Mouse (Mus musculus) olfactory bulb, adult 2 months (tissue): ENCODE results near the gene Acrbp. TPM values are rescaled to one million over a fixed set of nuclear protein-coding genes. Genes with fewer than 3 reads are reported as not detected.

Source experiments
- H3K27ac ChIP-seq: fragments of 200-500 bp; 2 replicates; pipeline ENCODE4 v1.5.1; 2012; ENCODE audit warnings: low read depth, low read length; ENCODE audit not compliant: insufficient read depth
- H3K4me1 ChIP-seq: fragments of 200-500 bp; 2 replicates; pipeline ENCODE4 v1.6.1; 2012; ENCODE audit warnings: low read length; ENCODE audit not compliant: control insufficient read depth, insufficient read depth
- H3K4me3 ChIP-seq: fragments of 200-500 bp; 2 replicates; pipeline ENCODE4 v1.5.1; 2012; ENCODE audit warnings: mild to moderate bottlenecking, low read depth, low read length, moderate library complexity; ENCODE audit not compliant: insufficient read depth
- CTCF ChIP-seq: fragments of 200-500 bp; IDR thresholded peaks from 2 replicates; pipeline ENCODE4 v1.5.1; 2012; ENCODE audit warnings: low read depth, mild to moderate bottlenecking, low read length, moderate library complexity; ENCODE audit not compliant: insufficient read depth
- POLR2A ChIP-seq: fragments of 200-500 bp; IDR thresholded peaks from 2 replicates; pipeline ENCODE4 v1.6.1; 2012; ENCODE audit warnings: mild to moderate bottlenecking, low read depth, low read length, moderate library complexity; ENCODE audit not compliant: insufficient read depth
- WGBS: fragments of 180-500 bp; shearing (Covaris S2); methylation state at CpG from one replicate; pipeline ENCODE4 v1.1.7; 2018; 5-methylcytosine and 5-hydroxymethylcytosine counted together
- polyA plus RNA-seq: library from polyadenylated mRNA; stranded (reverse); fragments of >200 nt; gene quantifications from 2 replicates; pipeline ENCODE4 v1.2.4, GENCODE M21; 2012; ENCODE audit warnings: low replicate concordance; ENCODE audit not compliant: missing spikeins, insufficient read depth, insufficient read length

The Acrbp gene
- polyA plus RNA-seq, 1 experiment = not detected

- no peak overlapping the region for H3K4me3 ChIP-seq
- no peaks in the 10 kb centered on the region for H3K4me1 ChIP-seq
- TF ChIP-seq CTCF (no peak), POLR2A (no peak)
- no peak overlapping the region for H3K27ac ChIP-seq
- WGBS = 82% methylated on average over 16 of the region's 16 CpGs
Observed at GRCm38 (mm10) chr6:125031604-125032003, 17.9 kb upstream of the Acrbp start.

- WGBS = 90% methylated on average over 4 of the region's 4 CpGs
- H3K27ac ChIP-seq = no peak overlapping the region
Observed at GRCm38 (mm10) chr6:125038666-125039065, 10.8 kb upstream of the Acrbp start.

GRCm38 (mm10) chr6:125039131-125039530 lies 10.4 kb upstream of the Acrbp start:
- 5% methylated on average over 8 of the region's 8 CpGs for WGBS
- Histone ChIP-seq H3K4me3 (peak overlapping the region; percentile 7; the same call in 1 of the 2 replicates), H3K4me1 (peaks cover 2% of the 10 kb centered on the region; the same call in 1 of the 2 replicates), H3K27ac (peak overlapping the region; percentile 62; the same call in 1 of the 2 replicates)
- no peak for TF ChIP-seq CTCF
- no peak for TF ChIP-seq POLR2A

More at GRCm38 (mm10) chr6:125038666-125039065, 10.8 kb upstream of the Acrbp start:
- TF ChIP-seq CTCF = no peak
- TF ChIP-seq POLR2A = no peak
- Histone ChIP-seq H3K4me3 (no peak overlapping the region), H3K4me1 (peaks cover 2% of the 10 kb centered on the region; the same call in 1 of the 2 replicates)

- Histone ChIP-seq H3K4me3 (peak within 1 kb of the TSS; percentile 95), H3K27ac (peak within 1 kb of the TSS; percentile 62; the same call in 1 of the 2 replicates), H3K4me1 (peaks cover 2% of the 10 kb centered on the region; the same call in 1 of the 2 replicates)
- TF ChIP-seq CTCF (no peak), POLR2A (peak; percentile 45; the same call in 1 of the 2 replicates)
- under 1% methylated on average over 26 of the region's 26 CpGs for WGBS
Observed at GRCm38 (mm10) chr6:125039533-125040153, 9.8 kb upstream of the Acrbp start, which contains the start of gene Ing4. Gene Ing4, plus strand, starts transcription at chr6:125039760.

GRCm38 (mm10) chr6:125040221-125040620 lies 9.3 kb upstream of the Acrbp start:
- Histone ChIP-seq H3K4me3 (peak overlapping the region; percentile 95), H3K4me1 (peaks cover 2% of the 10 kb centered on the region; the same call in 1 of the 2 replicates), H3K27ac (no peak overlapping the region)
- no peak for TF ChIP-seq CTCF
- TF ChIP-seq POLR2A = no peak
- WGBS = 17% methylated on average over 7 of the region's 7 CpGs

- TF ChIP-seq CTCF (no peak), POLR2A (no peak)
- WGBS = 69% methylated on average over 7 of the region's 7 CpGs
- H3K27ac ChIP-seq = no peak overlapping the region
- H3K4me1 ChIP-seq = peaks cover 2% of the 10 kb centered on the region; the same call in 1 of the 2 replicates
- no peak overlapping the region for H3K4me3 ChIP-seq
Observed at GRCm38 (mm10) chr6:125041047-125041446, 8.4 kb upstream of the Acrbp start.

DNA sequence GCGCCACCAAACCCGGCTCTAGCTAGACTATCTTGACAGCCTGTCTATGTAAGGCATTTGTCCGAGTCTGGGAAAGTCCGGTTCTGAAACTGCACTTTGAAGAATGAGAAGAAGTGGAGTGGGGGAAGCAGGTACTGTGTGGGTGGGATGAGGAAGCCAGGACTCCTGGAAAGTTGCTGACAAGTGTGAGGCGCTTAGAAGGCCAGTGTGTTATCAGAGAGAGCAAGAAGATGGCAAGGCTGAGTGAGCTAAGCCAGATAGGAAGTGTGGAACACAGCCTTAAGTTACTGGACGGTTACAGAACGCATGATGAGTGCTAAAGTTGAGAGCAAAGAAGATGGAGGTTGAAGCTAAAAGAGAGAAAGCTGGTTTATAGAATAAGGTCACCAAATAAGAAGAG lies 7.4 kb upstream of the Acrbp start:
- TF ChIP-seq CTCF = no peak
- TF ChIP-seq POLR2A = no peak
- peaks cover 2% of the 10 kb centered on the region; the same call in 1 of the 2 replicates for H3K4me1 ChIP-seq
- no peak overlapping the region for H3K4me3 ChIP-seq
- 90% methylated on average over 7 of the region's 7 CpGs for WGBS
- H3K27ac ChIP-seq = no peak overlapping the region

DNA sequence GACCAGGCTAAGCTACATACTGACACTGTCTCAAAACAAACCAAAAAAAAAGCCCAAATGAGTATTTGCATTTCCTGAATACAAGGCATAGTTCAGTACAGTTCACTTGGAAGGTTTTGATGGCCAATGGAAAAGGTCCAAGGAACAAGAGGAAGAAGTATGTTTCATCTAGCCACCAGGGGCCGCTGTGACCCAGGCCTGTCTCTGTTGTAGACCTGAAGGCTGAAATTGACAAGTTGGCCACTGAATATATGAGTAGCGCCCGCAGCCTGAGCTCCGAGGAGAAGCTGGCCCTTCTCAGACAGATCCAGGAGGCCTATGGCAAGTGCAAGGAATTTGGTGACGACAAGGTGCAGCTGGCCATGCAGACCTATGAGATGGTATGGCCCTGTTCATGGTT lies 2.8 kb upstream of the Acrbp start:
- Histone ChIP-seq H3K4me3 (no peak overlapping the region), H3K27ac (no peak overlapping the region), H3K4me1 (no peaks in the 10 kb centered on the region)
- TF ChIP-seq POLR2A = no peak
- TF ChIP-seq CTCF = peak; percentile 44; the same call in 1 of the 2 replicates
- WGBS = 20% methylated on average over 5 of the region's 5 CpGs

GRCm38 (mm10) chr6:125051237-125051636 lies 1.7 kb downstream of the Acrbp start:
- Histone ChIP-seq H3K27ac (no peak overlapping the region), H3K4me3 (no peak overlapping the region), H3K4me1 (no peaks in the 10 kb centered on the region)
- 65% methylated on average over 5 of the region's 5 CpGs for WGBS
- TF ChIP-seq POLR2A (no peak), CTCF (peak; percentile 48; the same call in 1 of the 2 replicates)

- H3K27ac ChIP-seq = no peak overlapping the region
- 35% methylated on average over 6 of the region's 6 CpGs for WGBS
- H3K4me1 ChIP-seq = peaks cover 5% of the 10 kb centered on the region
- TF ChIP-seq CTCF = no peak
- no peak for TF ChIP-seq POLR2A
- H3K4me3 ChIP-seq = no peak overlapping the region
Observed at GRCm38 (mm10) chr6:125061493-125061892, 12.0 kb downstream of the Acrbp start.
